Mouse (Mus musculus): Measurements from ENCODE around the gene Mmp25.

- TF ChIP-seq POLR2A (IDR thresholded peaks at IDR 0.05; ENCODE audit: insufficient read length, low read depth) (no peak), SRF (IDR thresholded peaks at IDR 0.05; ENCODE audit: control insufficient read depth, insufficient read length, low read depth) (no peak), TCF12 (IDR thresholded peaks at IDR 0.05; ENCODE audit: insufficient read depth, poor library complexity, severe bottlenecking) (no peak), E2F4 (IDR thresholded peaks at IDR 0.05; ENCODE audit: insufficient read depth) (no peak), MYOG (IDR thresholded peaks at IDR 0.05; ENCODE audit: control insufficient read depth in 1 of 3, insufficient read depth in 1 of 3, insufficient read length in 2 of 3, low read depth in 2 of 3) (no peak), USF1 (IDR thresholded peaks at IDR 0.05; ENCODE audit: low read depth) (no peak), TCF3 (IDR thresholded peaks at IDR 0.05; ENCODE audit: insufficient read length, low read depth) (no peak), MAX (IDR thresholded peaks at IDR 0.05; ENCODE audit: low read depth) (no peak), MYOD1 (IDR thresholded peaks at IDR 0.05; ENCODE audit: control insufficient read depth in 1 of 3, insufficient read length in 2 of 3, low read depth in 2 of 3) (no peak), POLR2AphosphoS2 (IDR thresholded peaks at IDR 0.05; ENCODE audit: insufficient read length, low read depth) (no peak)
Observed at GRCm38 (mm10) chr17:23584786-23585185, 60.3 kb downstream of the Mmp25 start.

Data from myocyte (in vitro differentiated cells).